Mouse (Mus musculus) hindbrain, embryonic 11.5 days (tissue): ENCODE measurements at regions not wholly inside any gene's neighbourhood (a gene's known extent, or its start where the extent isn't known, plus 50 kb on each side); places are given as distances from the start of the nearest gene placed in this dataset.

Experiments used
- ATAC-seq: fragments of 200-750 bp; cut with Nextera tagmentation; 2 replicates; pipeline ENCODE4 v1.8.0; 2017; ENCODE audit warnings: mild to moderate bottlenecking, moderate TSS enrichment, moderate library complexity; ENCODE audit not compliant: low FRiP score
- DNase-seq: peaks from one replicate; pipeline ENCODE4 v3.0.0-alpha.2; 2015; ENCODE audit warnings: low spot score
- H3K27ac ChIP-seq: fragments of 300-500 bp; sonication (generic); 2 replicates; pipeline ENCODE4 v1.5.1; 2014; ENCODE audit warnings: mild to moderate bottlenecking, low read depth, low read length
- H3K27me3 ChIP-seq: fragments of 300-500 bp; sonication (generic); 2 replicates; pipeline ENCODE4 v1.6.1; 2014; ENCODE audit warnings: mild to moderate bottlenecking, low read length, moderate library complexity, mixed read lengths; ENCODE audit not compliant: control insufficient read depth, insufficient read depth
- H3K36me3 ChIP-seq: fragments of 300-500 bp; sonication (generic); 2 replicates; pipeline ENCODE4 v1.6.1; 2014; ENCODE audit warnings: mild to moderate bottlenecking, low read length, moderate library complexity, mixed read lengths; ENCODE audit not compliant: control insufficient read depth, insufficient read depth
- H3K4me1 ChIP-seq: fragments of 300-500 bp; sonication (generic); replicated peaks from 2 replicates; pipeline ENCODE4 v1.6.1; 2014; ENCODE audit warnings: low read length, mixed read lengths; ENCODE audit not compliant: control insufficient read depth, insufficient read depth
- H3K4me2 ChIP-seq: fragments of 300-500 bp; sonication (generic); replicated peaks from 2 replicates; pipeline ENCODE4 v1.6.1; 2014; ENCODE audit warnings: mild to moderate bottlenecking, low read depth, low read length
- H3K4me3 ChIP-seq: fragments of 300-500 bp; sonication (generic); 2 replicates; pipeline ENCODE4 v1.5.1; 2014; ENCODE audit warnings: low read depth, low read length
- H3K9ac ChIP-seq: fragments of 300-500 bp; sonication (generic); 2 replicates; pipeline ENCODE4 v1.6.1; 2014; ENCODE audit warnings: low read depth, low read length
- H3K9me3 ChIP-seq: fragments of 300-500 bp; sonication (generic); 2 replicates; pipeline ENCODE4 v1.6.1; 2016; ENCODE audit warnings: low read length; ENCODE audit not compliant: control insufficient read depth
- WGBS: fragments of 180-500 bp; shearing (Covaris S2); extraction: QIAGEN DNeasy Blood & Tissue Kit; methylation state at CpG from one replicate; pipeline ENCODE4 v1.1.7; 2014; 5-methylcytosine and 5-hydroxymethylcytosine counted together

- Histone ChIP-seq H3K27ac (no peak overlapping the region), H3K27me3 (no peaks in the 10 kb centered on the region), H3K4me1 (no peaks in the 10 kb centered on the region), H3K9ac (no peak overlapping the region), H3K36me3 (no peaks in the 10 kb centered on the region), H3K9me3 (no peaks in the 10 kb centered on the region), H3K4me3 (no peak overlapping the region), H3K4me2 (no peak overlapping the region)
- no peak for DNase-seq
- no peak for ATAC-seq
- WGBS: 82% methylated on average over 4 of the region's 4 CpGs
Measured at GRCm38 (mm10) chr3:54526618-54527017, 165.7 kb downstream of the Postn start.

DNA sequence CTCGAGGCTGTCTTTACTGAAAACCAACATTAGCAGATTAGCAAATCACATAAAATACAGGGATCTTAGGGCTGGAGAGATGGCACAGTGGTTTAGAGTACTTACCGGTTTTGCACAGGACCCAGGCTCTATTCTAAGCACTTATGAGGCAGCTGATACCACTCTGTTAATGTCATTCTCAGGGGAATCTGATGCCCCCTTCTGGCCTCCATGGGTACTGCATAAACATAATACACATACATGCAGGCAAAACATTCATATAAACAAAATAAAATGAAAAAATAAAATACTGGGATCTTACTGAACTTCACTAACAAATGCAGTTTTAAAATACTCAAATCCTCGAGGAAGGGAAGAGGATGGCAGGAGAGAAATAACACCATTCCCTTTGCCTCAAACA is 164.3 kb upstream of the Supt20 start:
- Histone ChIP-seq H3K9me3 (no peaks in the 10 kb centered on the region), H3K27me3 (no peaks in the 10 kb centered on the region), H3K4me1 (no peaks in the 10 kb centered on the region), H3K36me3 (no peaks in the 10 kb centered on the region), H3K4me3 (no peak overlapping the region), H3K4me2 (no peak overlapping the region), H3K27ac (no peak overlapping the region), H3K9ac (no peak overlapping the region)
- DNase-seq (no peak), ATAC-seq (no peak)
- 83% methylated on average over 3 of the region's 3 CpGs for WGBS

- no peak for DNase-seq
- Histone ChIP-seq H3K4me1 (no peaks in the 10 kb centered on the region), H3K27ac (no peak overlapping the region), H3K4me3 (no peak overlapping the region), H3K27me3 (no peaks in the 10 kb centered on the region), H3K9me3 (no peaks in the 10 kb centered on the region), H3K36me3 (no peaks in the 10 kb centered on the region), H3K4me2 (no peak overlapping the region), H3K9ac (no peak overlapping the region)
- 71% methylated on average over 6 of the region's 6 CpGs for WGBS
- ATAC-seq: no peak
Measured at GRCm38 (mm10) chr3:54530251-54530650, 162.4 kb upstream of the Supt20 start.

- Histone ChIP-seq H3K4me2 (no peak overlapping the region), H3K36me3 (no peaks in the 10 kb centered on the region), H3K4me1 (no peaks in the 10 kb centered on the region), H3K4me3 (no peak overlapping the region), H3K9me3 (no peaks in the 10 kb centered on the region), H3K27ac (no peak overlapping the region), H3K27me3 (no peaks in the 10 kb centered on the region), H3K9ac (no peak overlapping the region)
- no peak for DNase-seq
- ATAC-seq: no peak
- 92% methylated on average over 7 of the region's 7 CpGs for WGBS
Measured at GRCm38 (mm10) chr3:54535361-54535760, 157.2 kb upstream of the Supt20 start.

- ATAC-seq: no peak
- no peak for DNase-seq
- no peak overlapping the region for H3K27ac ChIP-seq
- H3K4me2 ChIP-seq: no peak overlapping the region
- no peaks in the 10 kb centered on the region for H3K9me3 ChIP-seq
- no peaks in the 10 kb centered on the region for H3K36me3 ChIP-seq
- no peak overlapping the region for H3K4me3 ChIP-seq
- WGBS: 61% methylated on average over 3 of the region's 3 CpGs
- H3K27me3 ChIP-seq: no peaks in the 10 kb centered on the region
- no peak overlapping the region for H3K9ac ChIP-seq
- no peaks in the 10 kb centered on the region for H3K4me1 ChIP-seq
Measured at GRCm38 (mm10) chr3:54538055-54538454, 154.6 kb upstream of the Supt20 start.

- H3K36me3 ChIP-seq: no peaks in the 10 kb centered on the region
- ATAC-seq: no peak
- 64% methylated on average over 3 of the region's 3 CpGs for WGBS
- no peak overlapping the region for H3K27ac ChIP-seq
- H3K4me2 ChIP-seq: no peak overlapping the region
- DNase-seq: no peak
- no peak overlapping the region for H3K4me3 ChIP-seq
- H3K9me3 ChIP-seq: no peaks in the 10 kb centered on the region
- H3K27me3 ChIP-seq: no peaks in the 10 kb centered on the region
- no peaks in the 10 kb centered on the region for H3K4me1 ChIP-seq
- H3K9ac ChIP-seq: no peak overlapping the region
Measured at GRCm38 (mm10) chr3:54540540-54541080, 152.0 kb upstream of the Supt20 start.

DNA sequence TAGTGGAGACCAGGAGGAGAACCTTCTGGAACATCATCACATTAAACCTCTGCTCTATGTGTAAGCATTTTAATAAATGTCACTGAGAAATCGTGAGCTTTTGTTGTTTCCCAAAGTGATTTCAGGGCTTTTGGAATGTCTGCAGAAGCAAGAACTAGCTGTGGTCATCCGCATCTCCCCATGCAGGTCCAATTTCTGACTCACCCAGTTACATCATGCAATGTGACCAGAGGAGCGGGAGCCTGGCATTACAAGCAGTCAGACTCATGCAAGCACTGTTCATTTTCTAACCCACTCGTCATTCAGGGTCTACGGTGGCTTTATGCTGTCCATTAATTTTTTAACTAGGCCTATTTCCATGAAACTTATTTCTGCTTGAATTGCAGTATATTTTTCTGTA is 151.2 kb upstream of the Supt20 start:
- DNase-seq: no peak
- no peak overlapping the region for H3K27ac ChIP-seq
- no peaks in the 10 kb centered on the region for H3K27me3 ChIP-seq
- ATAC-seq: no peak
- 89% methylated on average over 5 of the region's 5 CpGs for WGBS
- no peak overlapping the region for H3K4me2 ChIP-seq
- H3K4me1 ChIP-seq: no peaks in the 10 kb centered on the region
- H3K9me3 ChIP-seq: no peaks in the 10 kb centered on the region
- no peak overlapping the region for H3K9ac ChIP-seq
- H3K4me3 ChIP-seq: no peak overlapping the region
- H3K36me3 ChIP-seq: no peaks in the 10 kb centered on the region

GRCm38 (mm10) chr3:54545393-54545792 is 147.2 kb upstream of the Supt20 start:
- no peaks in the 10 kb centered on the region for H3K9me3 ChIP-seq
- H3K4me1 ChIP-seq: no peaks in the 10 kb centered on the region
- no peak for DNase-seq
- H3K27ac ChIP-seq: no peak overlapping the region
- no peak for ATAC-seq
- no peak overlapping the region for H3K4me2 ChIP-seq
- no peak overlapping the region for H3K4me3 ChIP-seq
- no peaks in the 10 kb centered on the region for H3K27me3 ChIP-seq
- no peaks in the 10 kb centered on the region for H3K36me3 ChIP-seq
- no peak overlapping the region for H3K9ac ChIP-seq

DNA sequence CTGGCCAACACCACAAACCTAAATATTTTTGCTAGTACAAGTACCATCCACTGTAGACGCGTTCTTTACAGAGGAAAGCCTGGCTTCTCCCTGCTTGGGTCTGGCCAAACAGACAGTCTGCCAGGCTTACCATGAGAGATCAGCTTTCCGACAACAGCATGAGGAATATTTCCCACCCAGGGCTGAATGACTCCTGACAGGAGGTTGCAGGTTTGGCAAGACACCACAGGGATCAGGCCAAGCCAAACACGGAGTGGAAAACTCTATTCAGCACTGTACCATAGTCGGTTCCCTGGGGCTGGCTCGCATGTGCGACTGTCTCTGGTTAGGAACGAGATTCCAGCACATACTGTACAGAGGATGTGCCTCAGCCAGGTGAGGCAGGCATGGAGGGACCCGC is 140.7 kb upstream of the Supt20 start:
- ATAC-seq (no peak), DNase-seq (no peak)
- Histone ChIP-seq H3K4me3 (no peak overlapping the region), H3K9me3 (no peaks in the 10 kb centered on the region), H3K4me2 (no peak overlapping the region), H3K36me3 (no peaks in the 10 kb centered on the region), H3K9ac (no peak overlapping the region), H3K4me1 (no peaks in the 10 kb centered on the region), H3K27me3 (no peaks in the 10 kb centered on the region), H3K27ac (no peak overlapping the region)
- whole genome bisulfite sequencing: 83% methylated on average over 9 of the region's 9 CpGs
